Mouse (Mus musculus): ENCODE data around the gene Kank2. TPM values are rescaled to one million over a fixed set of nuclear protein-coding genes. Genes with fewer than 3 reads are reported as not detected.

Kank2 gene
- polyA plus RNA-seq, 1 experiment from 2014 or later: 23.3 TPM

DNA sequence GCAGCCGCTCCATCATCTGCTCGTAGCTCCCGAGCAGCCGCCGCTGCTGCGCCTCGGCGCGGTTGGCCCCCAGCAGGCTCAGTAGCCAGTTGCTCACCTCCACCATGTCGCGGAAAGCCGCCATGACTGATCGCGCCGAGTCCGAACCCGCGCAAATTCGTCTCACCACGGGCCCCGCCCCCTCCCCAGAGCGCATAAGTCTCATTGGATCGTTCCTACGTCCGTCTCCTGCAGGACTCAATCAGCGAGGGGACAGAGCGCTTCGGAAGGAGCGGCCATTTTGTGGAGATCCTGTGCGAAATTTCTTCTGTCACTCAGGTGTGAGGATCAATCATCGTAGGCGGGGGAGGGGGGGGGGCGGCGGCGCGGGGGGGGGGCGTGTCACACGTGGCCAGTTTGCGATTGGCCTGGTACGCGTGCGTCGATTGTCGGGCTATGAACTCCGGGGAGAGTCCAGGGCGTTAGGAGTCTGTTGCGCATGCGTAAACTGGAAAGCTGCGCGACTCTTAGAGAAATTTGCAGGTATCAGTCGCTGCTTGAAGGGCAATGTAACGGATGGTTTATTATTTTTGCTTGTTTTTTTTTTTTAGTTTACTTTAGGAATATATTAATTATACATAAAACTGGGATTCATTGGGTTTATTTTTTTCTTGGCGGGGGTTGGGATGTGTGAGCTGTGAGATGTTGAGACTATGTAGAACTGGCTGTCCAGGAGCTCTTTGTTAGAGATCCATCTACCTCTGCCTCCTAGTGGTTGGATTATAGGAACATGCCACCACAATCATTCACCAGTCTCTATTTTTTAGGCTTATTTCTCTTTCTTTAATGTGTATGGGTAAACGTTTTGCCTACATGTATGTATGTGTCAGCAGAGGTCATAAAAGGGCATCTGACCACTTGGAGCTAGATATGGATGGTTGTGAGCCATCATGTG is 38.1 kb downstream of the Kank2 start, which contains the start of gene Spc24:
TSS of gene Spc24 (minus strand) at position 149 of the 934 bp plus-strand sequence.
- DNase-seq (ENCODE audit: low spot score) (peak; percentile 98), ATAC-seq (peak; percentile 87)
- H3K4me3 ChIP-seq (ENCODE audit: low read depth, low read length): peak within 1 kb of the TSS; percentile 67
- peak within 1 kb of the TSS; percentile 29 for H3K9ac ChIP-seq (replicated peaks; ENCODE audit: low read depth)
- no peaks in the 10 kb centered on the region for H3K27me3 ChIP-seq (replicated peaks; ENCODE audit: insufficient read depth, low read length)
- peak within 1 kb of the TSS; percentile 39 for H3K27ac ChIP-seq (ENCODE audit: low read length)
- WGBS: under 1% methylated on average over 48 of the region's 54 CpGs
- no peaks in the 10 kb centered on the region; the same call in 1 of the 2 replicates for H3K4me1 ChIP-seq (ENCODE audit: insufficient read depth, low read depth, low read length)
- no peaks in the 10 kb centered on the region for H3K36me3 ChIP-seq (ENCODE audit: insufficient read depth, low read length)
- peak within 1 kb of the TSS; percentile 97 for H3K4me2 ChIP-seq (replicated peaks; ENCODE audit: low read depth, low read length)
- TF ChIP-seq CTCF (IDR thresholded peaks at IDR 0.05) (peak; percentile 69), EP300 (IDR thresholded peaks at IDR 0.05) (no peak)
- H3K9me3 ChIP-seq (ENCODE audit: low read length): no peaks in the 10 kb centered on the region

DNA sequence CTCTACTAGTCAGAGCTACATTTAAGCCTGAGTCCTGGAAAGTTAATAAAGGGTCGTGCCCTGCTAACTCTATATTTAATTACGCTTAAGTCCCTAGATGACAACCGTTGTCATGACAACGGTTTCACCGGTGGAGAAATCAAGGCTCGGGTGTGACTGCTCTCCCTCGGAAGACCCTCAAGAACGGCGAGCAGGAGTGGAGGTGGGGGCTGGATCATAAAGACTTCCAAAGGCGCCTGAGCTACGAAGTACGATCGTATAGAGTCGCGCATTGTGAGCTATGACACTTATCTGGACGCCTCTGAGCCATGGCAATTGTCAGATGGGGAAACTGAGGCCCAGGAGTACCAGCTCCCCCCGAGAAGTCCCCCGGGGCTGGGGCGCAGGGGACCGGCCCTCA is 38.8 kb downstream of the Kank2 start:
- peak overlapping the region; percentile 67 for H3K4me3 ChIP-seq (ENCODE audit: low read depth, low read length)
- WGBS: under 1% methylated on average over 20 of the region's 20 CpGs
- no peaks in the 10 kb centered on the region for H3K9me3 ChIP-seq (ENCODE audit: low read length)
- no peaks in the 10 kb centered on the region; the same call in 1 of the 2 replicates for H3K4me1 ChIP-seq (ENCODE audit: insufficient read depth, low read depth, low read length)
- no peak for ATAC-seq
- H3K36me3 ChIP-seq (ENCODE audit: insufficient read depth, low read length): no peaks in the 10 kb centered on the region
- no peaks in the 10 kb centered on the region for H3K27me3 ChIP-seq (replicated peaks; ENCODE audit: insufficient read depth, low read length)
- peak overlapping the region; percentile 97 for H3K4me2 ChIP-seq (replicated peaks; ENCODE audit: low read depth, low read length)
- H3K27ac ChIP-seq (ENCODE audit: low read length): no peak overlapping the region
- DNase-seq (ENCODE audit: low spot score): no peak
- peak overlapping the region; percentile 29 for H3K9ac ChIP-seq (replicated peaks; ENCODE audit: low read depth)
- TF ChIP-seq EP300 (IDR thresholded peaks at IDR 0.05) (no peak), CTCF (IDR thresholded peaks at IDR 0.05) (no peak)

DNA sequence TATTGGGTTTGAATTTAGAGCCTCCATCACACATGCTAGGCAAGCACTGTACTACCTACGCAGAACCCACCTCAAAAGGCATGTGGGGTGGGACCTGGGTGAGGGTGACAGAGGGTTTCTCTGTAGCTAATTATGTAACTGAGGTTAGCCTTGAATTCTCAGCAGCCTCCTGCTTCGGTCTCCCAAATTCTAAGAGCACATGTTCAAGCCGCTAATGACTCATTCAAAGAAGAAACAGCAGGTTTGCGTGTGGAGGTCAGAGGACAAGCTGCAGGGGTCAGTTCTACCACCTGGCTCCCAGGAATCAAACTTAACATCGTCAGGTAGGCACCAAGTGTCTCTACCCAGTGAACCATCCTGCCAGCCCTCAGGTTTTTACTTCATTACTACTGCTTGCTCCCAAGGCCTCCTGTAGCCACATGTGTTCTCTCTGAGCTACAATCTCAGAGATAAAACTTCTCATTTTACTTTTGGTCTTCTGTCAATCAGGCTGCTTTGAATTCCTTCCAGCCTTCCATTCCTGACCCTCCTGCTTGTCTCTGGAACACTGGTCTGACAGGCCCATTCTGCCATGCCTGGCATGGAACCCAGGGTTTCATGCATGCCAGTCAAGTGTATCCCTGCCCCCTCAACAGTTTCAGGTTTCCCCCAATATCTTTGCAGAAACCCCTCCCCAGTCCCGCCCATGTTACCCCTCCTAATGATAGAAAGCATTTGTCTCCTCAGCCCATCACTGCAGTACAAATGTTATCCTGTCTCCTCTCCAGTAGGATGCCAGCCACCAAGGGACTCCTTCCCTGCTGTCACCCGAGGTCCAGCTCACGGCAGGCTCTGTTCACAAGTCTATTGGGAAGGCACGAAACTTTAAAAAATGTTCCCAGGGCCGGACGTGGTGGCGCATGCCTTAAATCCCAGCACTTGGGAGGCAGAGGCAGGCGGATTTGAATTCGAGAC is 39.7 kb downstream of the Kank2 start:
- no peak overlapping the region for H3K4me3 ChIP-seq (ENCODE audit: low read depth, low read length)
- H3K4me2 ChIP-seq (replicated peaks; ENCODE audit: low read depth, low read length): peak overlapping the region; percentile 97
- H3K9me3 ChIP-seq (ENCODE audit: low read length): no peaks in the 10 kb centered on the region
- ATAC-seq: no peak
- 42% methylated on average over 14 of the region's 14 CpGs for WGBS
- H3K9ac ChIP-seq (replicated peaks; ENCODE audit: low read depth): no peak overlapping the region
- peaks cover 6% of the 10 kb centered on the region; the same call in 1 of the 2 replicates for H3K4me1 ChIP-seq (ENCODE audit: insufficient read depth, low read depth, low read length)
- no peak overlapping the region for H3K27ac ChIP-seq (ENCODE audit: low read length)
- TF ChIP-seq CTCF (IDR thresholded peaks at IDR 0.05) (no peak), EP300 (IDR thresholded peaks at IDR 0.05) (no peak)
- no peaks in the 10 kb centered on the region for H3K36me3 ChIP-seq (ENCODE audit: insufficient read depth, low read length)
- H3K27me3 ChIP-seq (replicated peaks; ENCODE audit: insufficient read depth, low read length): no peaks in the 10 kb centered on the region
- no peak for DNase-seq (ENCODE audit: low spot score)

DNA sequence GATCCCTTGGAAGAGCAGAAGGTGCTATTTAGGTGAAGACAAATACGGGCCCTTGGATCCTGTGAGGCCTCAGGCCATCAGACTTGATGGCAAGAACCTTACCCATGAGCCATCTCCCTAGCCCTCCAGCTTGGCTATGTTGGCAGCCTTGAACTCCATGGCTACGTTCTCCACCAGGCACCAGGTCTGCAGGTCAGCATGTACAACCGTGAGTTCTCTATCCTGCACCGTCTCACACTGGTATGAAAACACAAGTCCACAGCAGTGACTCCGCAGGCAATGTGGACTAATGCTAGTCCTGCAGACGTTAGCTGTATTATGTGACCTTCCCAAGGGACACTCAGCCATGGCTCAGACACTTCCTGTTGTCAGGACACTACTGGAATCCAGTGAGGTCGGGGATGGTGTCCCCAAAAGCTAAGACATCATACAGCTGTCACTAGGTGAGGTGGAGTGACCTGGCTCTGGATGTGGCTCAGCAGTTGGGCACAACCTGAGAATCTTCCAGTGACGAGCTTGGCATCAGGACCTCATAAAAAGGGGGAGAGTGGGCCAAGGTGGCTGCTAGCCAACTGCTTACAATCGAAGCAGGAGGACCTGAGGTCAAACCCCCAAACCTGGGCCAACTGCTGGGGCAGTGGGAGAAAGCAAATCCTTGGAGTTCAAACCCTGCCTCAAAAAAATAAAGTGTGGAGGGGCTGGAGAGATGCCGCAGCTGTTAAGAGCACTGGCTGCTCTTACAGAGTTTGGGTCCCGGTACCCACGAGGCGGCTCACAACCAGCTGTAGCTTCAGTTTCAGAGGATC is 43.8 kb downstream of the Kank2 start:
- peaks cover 16% of the 10 kb centered on the region; the same call in 1 of the 2 replicates for H3K4me1 ChIP-seq (ENCODE audit: insufficient read depth, low read depth, low read length)
- TF ChIP-seq EP300 (IDR thresholded peaks at IDR 0.05): no peak
- TF ChIP-seq CTCF (IDR thresholded peaks at IDR 0.05): peak; percentile 8; the same call in 1 of the 2 replicates
- H3K36me3 ChIP-seq (ENCODE audit: insufficient read depth, low read length): no peaks in the 10 kb centered on the region
- ATAC-seq (peak; percentile 5), DNase-seq (ENCODE audit: low spot score) (peak; percentile 40)
- peak overlapping the region; percentile 76 for H3K27ac ChIP-seq (ENCODE audit: low read length)
- no peak overlapping the region for H3K4me3 ChIP-seq (ENCODE audit: low read depth, low read length)
- no peaks in the 10 kb centered on the region for H3K9me3 ChIP-seq (ENCODE audit: low read length)
- H3K4me2 ChIP-seq (replicated peaks; ENCODE audit: low read depth, low read length): no peak overlapping the region
- 53% methylated on average over 13 of the region's 13 CpGs for WGBS
- no peaks in the 10 kb centered on the region for H3K27me3 ChIP-seq (replicated peaks; ENCODE audit: insufficient read depth, low read length)
- H3K9ac ChIP-seq (replicated peaks; ENCODE audit: low read depth): no peak overlapping the region

DNA sequence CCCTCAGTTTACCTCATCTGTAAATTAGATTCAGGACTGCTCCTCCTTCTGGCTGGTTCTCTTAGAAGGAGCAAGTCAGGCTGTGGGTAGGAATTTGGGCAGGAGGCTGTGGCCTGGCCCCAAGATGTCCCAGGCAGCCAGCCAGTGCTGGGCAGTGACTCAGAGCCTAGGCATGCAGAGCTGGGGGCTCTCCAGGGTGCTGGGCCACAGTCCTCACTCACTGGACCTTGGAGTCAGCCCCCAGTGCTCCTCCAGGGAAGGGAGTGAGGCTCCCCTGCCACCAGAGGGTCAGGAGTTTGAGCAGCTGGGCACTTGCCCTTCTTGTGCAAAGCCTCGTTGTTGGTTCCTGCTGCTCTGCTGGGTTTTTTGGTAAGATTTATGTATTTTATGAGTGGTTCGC is 44.5 kb downstream of the Kank2 start:
- no peak overlapping the region for H3K4me2 ChIP-seq (replicated peaks; ENCODE audit: low read depth, low read length)

More for the DNA sequence above, 44.5 kb downstream of the Kank2 start:
- Histone ChIP-seq H3K9me3 (ENCODE audit: low read length) (no peaks in the 10 kb centered on the region), H3K36me3 (ENCODE audit: insufficient read depth, low read length) (no peaks in the 10 kb centered on the region), H3K27ac (ENCODE audit: low read length) (peak overlapping the region; percentile 76), H3K4me1 (ENCODE audit: insufficient read depth, low read depth, low read length) (peaks cover 16% of the 10 kb centered on the region; the same call in 1 of the 2 replicates), H3K9ac (replicated peaks; ENCODE audit: low read depth) (no peak overlapping the region), H3K4me3 (ENCODE audit: low read depth, low read length) (no peak overlapping the region), H3K27me3 (replicated peaks; ENCODE audit: insufficient read depth, low read length) (no peaks in the 10 kb centered on the region)
- DNase-seq (ENCODE audit: low spot score) (peak; percentile 88), ATAC-seq (peak; percentile 91)
- 50% methylated on average over 2 of the region's 2 CpGs for WGBS
- TF ChIP-seq EP300 (IDR thresholded peaks at IDR 0.05) (peak; percentile 38; the same call in 1 of the 2 replicates), CTCF (IDR thresholded peaks at IDR 0.05) (peak; percentile 16; the same call in 1 of the 2 replicates)
